Mouse (Mus musculus) adrenal gland, adult 2 months (tissue): ENCODE measurements around the gene Hspa1b. TPM values are rescaled to one million over a fixed set of nuclear protein-coding genes. Genes with fewer than 3 reads are reported as not detected.
"Not testable (repeated sequence)": the region's sequence is repeated elsewhere in the genome, so short reads cannot be mapped to it uniquely, and the experiment has no call there.

Source experiments
- DNase-seq: peaks from one replicate; pipeline ENCODE4 v3.0.0; 2021
- long read RNA-seq: library from polyadenylated mRNA; stranded (forward); transcript quantifications from one replicate; pipeline ENCODE4 v2.0.0, GENCODE M21; 2021
- polyA plus RNA-seq: library from polyadenylated mRNA; depleted of rRNA; stranded (reverse); fragments of >200 nt; gene quantifications from 2 replicates; pipeline ENCODE4 v1.2.3, GENCODE M21; 2012; rRNA removed
- total RNA-seq, 2 experiments: library from RNA; stranded (reverse); gene quantifications; 2 replicates each; pipeline ENCODE4 v1.2.3; 2021

Gene Hspa1b
- total RNA-seq = 100 to 1,000 TPM in 1 of 2 experiments, 10 to 100 TPM in 1; 36.3 to 634 TPM
- polyA plus RNA-seq = 48.4 and 85.4 TPM in 2 replicates
- long read RNA-seq, transcript Hspa1b-201 (1 exons, 2,803 nt) = major isoform, 39 of 39 reads
- long read RNA-seq, partial matches to known transcripts = 0 of 39 reads
- long read RNA-seq, other reads (novel, unspliced or antisense) = 0 of 39 reads

DNA sequence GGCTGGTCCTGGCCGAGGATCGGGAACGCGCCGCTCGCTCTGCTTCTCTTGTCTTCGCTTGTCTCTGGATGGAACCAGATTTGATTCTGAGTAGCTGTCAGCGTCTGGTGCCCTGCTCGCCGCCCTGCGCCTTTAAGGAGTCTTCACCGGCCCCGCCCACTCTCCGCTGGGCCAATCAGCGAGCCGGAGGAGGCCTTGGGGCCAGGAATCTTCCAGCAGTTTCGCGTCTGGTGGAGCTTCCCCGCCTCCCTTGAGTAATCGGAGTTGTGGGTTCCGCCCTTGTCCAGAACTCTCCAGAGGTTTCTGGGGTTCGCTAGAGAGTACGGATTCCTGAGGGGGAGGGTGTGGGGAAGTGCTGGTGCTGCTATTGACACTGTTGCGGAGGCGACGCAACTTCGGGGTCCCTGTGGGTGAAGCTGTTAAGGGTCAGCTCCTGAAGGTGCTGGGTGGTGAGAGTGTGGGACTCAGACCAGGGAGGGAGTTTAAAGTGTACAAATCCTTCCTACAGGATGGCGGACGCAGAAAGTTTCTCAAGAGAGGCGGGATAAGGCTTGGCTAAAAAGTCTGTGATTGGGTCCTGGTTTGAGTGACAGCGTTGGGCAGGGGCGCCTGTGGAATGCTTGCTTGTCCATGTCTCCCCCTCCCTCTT, at the start of gene Hspa1b:
TSS of gene Hspa1b (minus strand) at position 109 of the 649 bp plus-strand sequence.
- DNase-seq = peak; percentile 95

DNA sequence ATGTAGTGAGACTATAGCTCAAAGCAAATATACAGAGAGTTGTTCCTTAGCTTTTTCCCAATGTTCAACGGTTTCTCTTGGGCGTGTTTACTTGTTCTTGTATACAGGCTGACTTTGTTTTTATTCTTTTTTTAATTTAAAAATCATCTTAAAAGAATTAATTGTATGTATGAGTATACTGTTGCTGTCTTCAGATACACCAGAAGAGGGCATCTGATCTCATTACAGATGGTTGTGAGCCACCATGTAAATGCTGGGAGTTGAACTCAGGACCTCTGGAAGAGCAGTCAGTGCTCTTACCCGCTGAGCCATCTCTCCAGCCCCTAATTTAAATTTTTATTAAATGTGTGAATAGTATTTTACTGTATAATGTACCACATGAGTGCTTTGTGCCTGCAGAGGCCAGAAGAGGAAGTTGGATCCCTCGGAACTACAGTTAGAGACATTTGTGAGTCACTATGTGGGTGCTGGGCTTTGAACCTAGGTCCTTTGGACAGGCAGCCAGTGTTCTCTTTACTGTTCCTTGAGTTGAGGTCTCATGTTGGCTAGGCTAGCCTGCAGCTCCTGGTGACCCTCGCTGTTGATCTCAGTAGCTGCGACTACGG, 48.5 kb upstream of the Hspa1b start:
- no peak for DNase-seq

DNA sequence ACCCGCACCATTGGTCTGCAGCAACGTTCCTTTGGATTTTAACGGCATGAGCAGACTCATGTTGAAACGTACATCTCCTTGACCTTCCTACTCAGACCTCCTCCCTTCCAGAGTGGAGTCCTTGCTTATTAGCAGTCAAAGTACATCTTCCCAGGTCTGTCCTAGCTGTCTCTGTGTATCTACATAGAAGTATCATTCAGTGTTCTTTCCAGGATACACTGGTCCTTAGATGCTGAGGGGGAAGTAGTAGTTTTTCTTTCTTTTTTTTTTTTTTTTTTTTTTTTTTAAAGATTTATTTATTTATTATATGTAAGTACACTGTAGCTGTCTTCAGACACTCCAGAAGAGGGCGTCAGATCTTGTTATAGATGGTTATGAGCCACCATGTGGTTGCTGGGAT, 46.9 kb upstream of the Hspa1b start:
- not testable (repeated sequence) for DNase-seq

- no peak for DNase-seq
Measured at GRCm38 (mm10) chr17:35005158-35005557, 46.1 kb upstream of the Hspa1b start.

- DNase-seq = no peak
Measured at GRCm38 (mm10) chr17:35004075-35004717, 45.2 kb upstream of the Hspa1b start.

GRCm38 (mm10) chr17:35003022-35003838, 44.2 kb upstream of the Hspa1b start:
- DNase-seq = no peak

- no peak for DNase-seq
Measured at GRCm38 (mm10) chr17:35002153-35002865, 43.3 kb upstream of the Hspa1b start.

- peak; percentile 35 for DNase-seq
Measured at GRCm38 (mm10) chr17:35001452-35002152, 42.6 kb upstream of the Hspa1b start.

- DNase-seq = peak; percentile 95
Measured at GRCm38 (mm10) chr17:35000717-35001451, 41.8 kb upstream of the Hspa1b start, which contains the start of gene Vars. Gene Vars (plus strand): TSS chr17:35000987.

DNA sequence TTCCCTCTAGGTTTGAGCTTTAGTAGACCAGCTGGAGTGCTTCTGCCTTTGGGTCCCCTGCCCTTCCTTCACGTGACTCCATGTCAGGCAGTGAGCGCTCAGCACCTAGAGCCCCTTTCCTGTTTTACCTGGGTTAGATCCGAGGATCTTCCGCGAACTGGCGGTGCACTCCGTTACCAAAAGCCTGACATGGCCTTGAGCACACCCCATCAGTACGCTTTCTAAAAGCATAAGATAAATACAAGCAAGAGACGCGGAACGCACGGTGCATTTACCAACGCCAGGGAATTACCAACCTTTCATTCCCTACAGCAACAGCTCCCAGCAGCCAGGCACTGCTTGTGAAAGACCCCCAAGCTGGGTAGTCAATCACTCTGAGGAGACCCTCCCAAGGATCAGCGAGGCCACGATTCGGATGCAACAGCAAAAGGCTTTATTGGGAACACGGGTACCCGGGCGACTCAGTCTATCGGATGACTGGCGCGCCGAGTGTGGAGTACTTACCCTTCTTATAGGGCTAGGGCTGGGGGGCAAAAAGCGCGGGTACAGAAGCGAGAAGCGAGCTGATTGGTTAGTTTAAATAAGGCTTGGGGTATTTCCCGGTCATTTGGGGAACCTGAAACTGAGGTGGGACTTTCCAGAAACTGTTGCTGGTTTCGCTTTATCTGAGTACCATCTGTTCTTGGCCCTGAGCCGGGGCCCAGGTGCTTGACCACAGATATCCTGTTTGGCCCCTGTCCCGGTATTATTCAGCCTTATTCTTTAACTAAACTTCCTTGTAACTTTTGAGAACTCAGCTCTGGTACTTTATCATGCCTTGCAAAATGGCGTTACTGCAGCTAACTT, 41.1 kb upstream of the Hspa1b start:
- not testable (repeated sequence) for DNase-seq

GRCm38 (mm10) chr17:34998526-34999430, 39.7 kb upstream of the Hspa1b start:
- DNase-seq = no peak

GRCm38 (mm10) chr17:34997142-34997483, 38.1 kb upstream of the Hspa1b start:
- DNase-seq = no peak

GRCm38 (mm10) chr17:34996411-34997141, 37.5 kb upstream of the Hspa1b start:
- DNase-seq = no peak

- DNase-seq = not testable (repeated sequence)
Measured at GRCm38 (mm10) chr17:34995927-34996326, 36.9 kb upstream of the Hspa1b start.

DNA sequence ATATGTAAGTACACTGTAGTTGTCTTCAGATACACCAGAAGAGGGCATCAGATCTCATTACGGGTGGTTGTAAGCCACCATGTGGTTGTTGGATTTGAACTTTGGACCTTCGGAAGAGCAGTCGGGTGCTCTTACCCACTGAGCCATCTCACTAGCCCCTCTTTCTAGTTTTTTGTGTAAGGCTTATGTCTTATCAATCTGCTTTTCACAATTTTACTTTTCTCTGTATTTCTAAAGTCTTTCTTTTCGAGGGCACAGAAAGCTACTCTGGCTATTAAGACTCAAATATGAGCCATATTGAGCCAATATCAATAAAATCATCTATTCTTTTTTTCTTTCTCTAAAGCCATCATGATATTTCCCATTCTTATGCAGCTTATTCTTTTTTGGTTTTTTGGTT, 36.2 kb upstream of the Hspa1b start:
- not testable (repeated sequence) for DNase-seq

DNA sequence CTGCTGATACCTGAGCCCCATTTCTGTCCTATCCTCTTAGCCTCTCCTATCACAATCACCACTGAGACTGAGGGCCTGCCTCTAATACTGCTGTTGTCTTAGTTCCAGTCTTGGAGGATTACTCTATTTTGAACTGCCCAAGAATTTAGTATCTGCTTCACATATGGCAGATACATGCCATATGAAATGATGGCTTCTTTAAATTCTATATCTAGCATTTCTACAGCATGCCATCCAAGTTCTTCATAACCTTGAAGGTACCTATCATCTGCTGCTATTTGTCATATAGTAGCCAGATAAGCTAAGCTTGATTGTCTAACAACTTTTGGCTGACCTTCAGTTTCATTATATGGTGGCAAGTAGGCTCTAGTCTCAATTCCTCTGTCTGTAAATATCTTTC, 35.7 kb upstream of the Hspa1b start:
- no peak for DNase-seq

GRCm38 (mm10) chr17:34984218-34984617, 25.2 kb upstream of the Hspa1b start:
- DNase-seq = no peak
